Mouse (Mus musculus) CH12.LX (cell line): ENCODE data around the gene Anks1b. TPM values are rescaled to one million over a fixed set of nuclear protein-coding genes. Genes with fewer than 3 reads are reported as not detected.

ENCODE experiments used
- DNase-seq: peaks from one replicate; pipeline ENCODE4 v3.0.0-alpha.2; 2013; ENCODE audit errors: extremely low read depth
- H3K27ac ChIP-seq: 2 replicates; pipeline ENCODE4 v1.5.1; 2012; ENCODE audit warnings: low read depth, mild to moderate bottlenecking, control low read depth, moderate library complexity; ENCODE audit not compliant: insufficient read depth
- H3K27me3 ChIP-seq: replicated peaks from 2 replicates; pipeline ENCODE3; 2012; ENCODE audit warnings: inconsistent platforms
- H3K36me3 ChIP-seq, 2 experiments: replicated peaks in 1 of 2; 2 replicates each; pipeline versions ENCODE3 to v1.6.1; 2012; ENCODE audit warnings: inconsistent platforms in 1 of 2, low read length in 1 of 2, mild to moderate bottlenecking in 1 of 2, mixed read lengths in 1 of 2, moderate library complexity in 1 of 2; ENCODE audit not compliant: control insufficient read depth in 1 of 2, insufficient read depth in 1 of 2
- H3K4me1 ChIP-seq, 2 experiments: 2 replicates each; pipeline ENCODE4 v1.6.1; 2012; ENCODE audit warnings: inconsistent platforms in 1 of 2, moderate library complexity in 1 of 2; ENCODE audit not compliant: insufficient read depth in 2 of 2, control insufficient read depth in 1 of 2
- H3K4me2 ChIP-seq: 2 replicates; pipeline ENCODE4 v1.6.1; 2012; ENCODE audit warnings: low read depth, mild to moderate bottlenecking, control low read depth; ENCODE audit not compliant: poor library complexity, insufficient read depth, severe bottlenecking
- H3K4me3 ChIP-seq, 3 experiments: fragments of 150-350 bp in 1 of 3; sonication (generic) in 1 of 3; replicated peaks in 1 of 3; 2 replicates each; pipeline versions ENCODE3 to v1.5.1; 2011 to 2012; ENCODE audit warnings: low read depth in 2 of 3, low read length in 2 of 3, mild to moderate bottlenecking in 2 of 3, moderate library complexity in 2 of 3, control low read depth in 1 of 3, improper control_type of control experiment in 1 of 3, inconsistent platforms in 1 of 3, mixed read lengths in 1 of 3; ENCODE audit not compliant: poor library complexity in 1 of 3
- H3K79me2 ChIP-seq: replicated peaks from 2 replicates; pipeline ENCODE4 v1.6.1; 2012; ENCODE audit warnings: mild to moderate bottlenecking, moderate library complexity; ENCODE audit not compliant: control insufficient read depth, poor library complexity, insufficient read depth, severe bottlenecking; ENCODE audit errors: extremely low read depth
- H3K9ac ChIP-seq: 2 replicates; pipeline ENCODE4 v1.6.1; 2012; ENCODE audit warnings: low read depth, mild to moderate bottlenecking, control low read depth, moderate library complexity; ENCODE audit not compliant: insufficient read depth
- H3K9me3 ChIP-seq: replicated peaks from 2 replicates; pipeline ENCODE3; 2012; ENCODE audit warnings: low read length, inconsistent platforms, mixed read lengths
- BHLHE40 ChIP-seq: IDR thresholded peaks from 2 replicates; pipeline ENCODE4 v1.6.1; 2011; ENCODE audit warnings: mild to moderate bottlenecking, low read depth, low read length, improper control_type of control experiment
- CTCF ChIP-seq, 2 experiments: IDR thresholded peaks in 1 of 2; conservative IDR thresholded peaks in 1 of 2; 2 replicates each; pipeline ENCODE4 v1.5.1; 2011 to 2012; ENCODE audit warnings: low read depth in 2 of 2, low read length in 2 of 2, improper control_type of control experiment in 1 of 2, inconsistent platforms in 1 of 2, mild to moderate bottlenecking in 1 of 2, moderate library complexity in 1 of 2
- E2F4 ChIP-seq: IDR thresholded peaks from 2 replicates; pipeline ENCODE4 v1.6.1; 2011; ENCODE audit warnings: low read depth, low read length, improper control_type of control experiment; ENCODE audit not compliant: insufficient replicate concordance
- EP300 ChIP-seq: IDR thresholded peaks from 2 replicates; pipeline ENCODE4 v1.6.1; 2011; ENCODE audit warnings: low read length, improper control_type of control experiment
- IRF4 ChIP-seq: IDR thresholded peaks from 2 replicates; pipeline ENCODE4 v1.6.1; 2014; ENCODE audit warnings: low read depth, mild to moderate bottlenecking, inconsistent platforms, low read length, improper control_type of control experiment
- JUN ChIP-seq: IDR thresholded peaks from 2 replicates; pipeline ENCODE4 v1.6.1; 2011; ENCODE audit warnings: low read depth, mild to moderate bottlenecking, low read length, improper control_type of control experiment, moderate library complexity; ENCODE audit not compliant: insufficient read depth
- JUND ChIP-seq: conservative IDR thresholded peaks from 2 replicates; pipeline ENCODE4 v1.6.1; 2011; ENCODE audit warnings: low read depth, low read length, improper control_type of control experiment
- KAT2A ChIP-seq: IDR thresholded peaks from 2 replicates; pipeline ENCODE4 v1.6.1; 2012; ENCODE audit warnings: low read length, improper control_type of control experiment, inconsistent platforms; ENCODE audit not compliant: insufficient replicate concordance
- MAX ChIP-seq: IDR thresholded peaks from 2 replicates; pipeline ENCODE4 v1.6.1; 2011; ENCODE audit warnings: low read length, improper control_type of control experiment
- MAZ ChIP-seq: IDR thresholded peaks from 2 replicates; pipeline ENCODE4 v1.6.1; 2012; ENCODE audit warnings: low read depth, mild to moderate bottlenecking, inconsistent platforms, low read length, improper control_type of control experiment, moderate library complexity
- MXI1 ChIP-seq: IDR thresholded peaks from 2 replicates; pipeline ENCODE4 v1.6.1; 2011; ENCODE audit warnings: mild to moderate bottlenecking, low read depth, low read length, improper control_type of control experiment
- MYC ChIP-seq: IDR thresholded peaks from 2 replicates; pipeline ENCODE4 v1.6.1; 2011; ENCODE audit warnings: low read depth, mild to moderate bottlenecking, improper control_type of control experiment, low read length
- NELFE ChIP-seq: IDR thresholded peaks from 2 replicates; pipeline ENCODE4 v1.6.1; 2011; ENCODE audit warnings: low read depth, low read length, improper control_type of control experiment
- NRF1 ChIP-seq: IDR thresholded peaks from 2 replicates; pipeline ENCODE4 v1.6.1; 2014; ENCODE audit warnings: low read depth, mild to moderate bottlenecking, inconsistent platforms, low read length, improper control_type of control experiment, moderate library complexity
- PAX5 ChIP-seq: IDR thresholded peaks from 2 replicates; pipeline ENCODE4 v1.6.1; 2012; ENCODE audit warnings: low read length, inconsistent platforms, mixed read lengths
- POLR2A ChIP-seq: IDR thresholded peaks from 2 replicates; pipeline ENCODE4 v1.6.1; 2011; ENCODE audit warnings: low read depth, mild to moderate bottlenecking, improper control_type of control experiment, low read length
- POLR2AphosphoS2 ChIP-seq: IDR thresholded peaks from 2 replicates; pipeline ENCODE4 v1.6.1; 2011; ENCODE audit warnings: low read depth, low read length, improper control_type of control experiment
- RAD21 ChIP-seq: IDR thresholded peaks from 2 replicates; pipeline ENCODE4 v1.6.1; 2011; ENCODE audit warnings: low read depth, mild to moderate bottlenecking, low read length, improper control_type of control experiment, moderate library complexity
- RCOR1 ChIP-seq: conservative IDR thresholded peaks from 2 replicates; pipeline ENCODE4 v1.6.1; 2012; ENCODE audit warnings: low read depth, mild to moderate bottlenecking, inconsistent platforms, low read length, improper control_type of control experiment
- SIN3A ChIP-seq: IDR thresholded peaks from 2 replicates; pipeline ENCODE4 v1.6.1; 2012; ENCODE audit warnings: low read length, improper control_type of control experiment, inconsistent platforms
- SMC3 ChIP-seq: IDR thresholded peaks from 2 replicates; pipeline ENCODE4 v1.6.1; 2011; ENCODE audit warnings: low read depth, low read length, improper control_type of control experiment
- TBP ChIP-seq: conservative IDR thresholded peaks from 2 replicates; pipeline ENCODE4 v1.6.1; 2011; ENCODE audit warnings: low read depth, low read length, improper control_type of control experiment
- USF1 ChIP-seq: IDR thresholded peaks from 2 replicates; pipeline ENCODE4 v1.6.1; 2014; ENCODE audit warnings: low read depth, mild to moderate bottlenecking, inconsistent platforms, low read length, improper control_type of control experiment
- ZC3H11A ChIP-seq: IDR thresholded peaks from 2 replicates; pipeline ENCODE4 v1.6.1; 2012; ENCODE audit warnings: low read depth, mild to moderate bottlenecking, inconsistent platforms, low read length, improper control_type of control experiment
- ZKSCAN1 ChIP-seq: IDR thresholded peaks from 2 replicates; pipeline ENCODE4 v1.6.1; 2012; ENCODE audit warnings: low read depth, inconsistent platforms, low read length, improper control_type of control experiment, borderline replicate concordance
- ZMIZ1 ChIP-seq: IDR thresholded peaks from 2 replicates; pipeline ENCODE4 v1.6.1; 2012; ENCODE audit warnings: low read depth, mild to moderate bottlenecking, inconsistent platforms, low read length, improper control_type of control experiment
- ZNF384 ChIP-seq: IDR thresholded peaks from 2 replicates; pipeline ENCODE4 v1.6.1; 2012; ENCODE audit warnings: low read depth, low read length, improper control_type of control experiment, inconsistent platforms
- dilution Hi-C: fragments of 300-500 bp; cut with MboI; formaldehyde crosslinking; loops from 2 replicates; pipeline ENCODE4 v1.14.3; 2020; ENCODE audit warnings: low sequenced_read_pairs; ENCODE audit not compliant: extremely low pct_unique_long_range_greater_than_20kb, extremely low pct_ligation_motif_present
- in situ Hi-C: fragments of 300-500 bp; cut with MboI; formaldehyde crosslinking; loops from 3 replicates; pipeline ENCODE4 v1.14.3; 2019; ENCODE audit warnings: low sequenced_read_pairs, low pct_ligation_motif_present, low pct_unique_long_range_greater_than_20kb, mixed read lengths
- polyA plus RNA-seq: library from polyadenylated mRNA; unstranded; fragments of >175 nt; gene quantifications from 2 replicates; pipeline ENCODE4 v1.2.1, GENCODE M21; 2012; ENCODE audit warnings: low read depth; ENCODE audit not compliant: insufficient read length
- total RNA-seq, 2 experiments: library from RNA; depleted of rRNA; stranded (reverse); fragments of 300-350 nt in 1 of 2; fragments of >200 nt in 1 of 2; gene quantifications; 2 replicates each; pipeline ENCODE4 v1.2.3; 2012 to 2014

The Anks1b gene
- total and polyA plus RNA-seq, 3 experiments: 0.17 TPM; not detected in 2

DNA sequence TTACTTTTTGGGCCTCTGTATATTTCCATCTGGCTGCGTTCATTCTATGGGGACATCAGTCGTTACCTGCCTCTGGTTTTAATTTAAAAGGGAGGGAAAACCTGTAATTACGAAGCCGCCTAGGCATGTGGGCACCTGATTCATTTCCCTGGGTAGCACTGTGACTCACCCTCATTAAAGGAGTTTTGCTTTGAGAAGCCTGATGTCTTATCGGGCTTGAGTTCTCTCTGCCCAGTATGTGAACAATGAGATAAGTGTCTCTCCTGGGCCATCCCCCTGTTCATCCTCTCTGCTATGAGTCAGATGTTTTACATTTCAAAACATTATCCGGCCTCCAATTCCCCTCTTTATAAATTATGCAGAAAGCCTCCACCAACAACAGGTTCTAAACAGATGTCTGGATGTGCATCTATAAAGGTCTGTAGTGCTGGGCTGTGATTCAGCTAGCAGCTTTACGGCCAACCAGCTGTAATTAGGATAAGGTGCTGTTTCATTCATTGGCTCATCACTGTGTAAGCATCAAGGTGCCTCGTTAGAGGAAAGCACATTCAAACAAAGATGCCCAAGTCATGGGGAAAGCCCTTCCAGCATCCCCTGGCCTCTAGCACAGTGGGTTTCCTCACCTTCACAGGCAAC is 507.5 kb downstream of the Anks1b start:
- no peak overlapping the region for H3K27ac ChIP-seq
- dilution Hi-C loops: no loop called here

GRCm38 (mm10) chr10:90400382-90400781 is 527.1 kb downstream of the Anks1b start:
- in situ Hi-C loops: no loop called here
- DNase-seq: no peak
- dilution Hi-C loops: no loop called here

More for the DNA sequence above, 507.5 kb downstream of the Anks1b start:
- in situ Hi-C loops: no loop called here
- TF ChIP-seq MXI1 (no peak), RCOR1 (no peak), JUN (no peak), NRF1 (no peak), NELFE (no peak), MYC (no peak), POLR2A (no peak), MAX (no peak), ZMIZ1 (no peak), ZNF384 (no peak), SIN3A (no peak), BHLHE40 (no peak), SMC3 (no peak), USF1 (no peak), EP300 (no peak), TBP (no peak), KAT2A (no peak), E2F4 (no peak), ZKSCAN1 (no peak), IRF4 (no peak)
- TF ChIP-seq, all 38 proteins: peak for 0
- Histone ChIP-seq H3K4me1 (peaks cover 0 to 25% of the 10 kb centered on the region in 2 experiments; a peak in 2 of 4 replicates), H3K36me3 (no peaks in the 10 kb centered on the region), H3K9ac (no peak overlapping the region), H3K27me3 (no peaks in the 10 kb centered on the region), H3K79me2 (no peaks in the 10 kb centered on the region), H3K9me3 (no peaks in the 10 kb centered on the region), H3K4me2 (no peak overlapping the region), H3K4me3 (no peak overlapping the region)
- DNase-seq: peak; percentile 69

More at GRCm38 (mm10) chr10:90400382-90400781, 527.1 kb downstream of the Anks1b start:
- Histone ChIP-seq H3K4me2 (no peak overlapping the region), H3K27me3 (no peaks in the 10 kb centered on the region), H3K4me1 (no peaks in the 10 kb centered on the region), H3K79me2 (no peaks in the 10 kb centered on the region), H3K4me3 (no peak overlapping the region), H3K36me3 (no peaks in the 10 kb centered on the region), H3K9ac (no peak overlapping the region), H3K9me3 (no peaks in the 10 kb centered on the region), H3K27ac (no peak overlapping the region)
- TF ChIP-seq PAX5: no peak
- no peak for TF ChIP-seq POLR2AphosphoS2
- no peak for TF ChIP-seq E2F4
- no peak for TF ChIP-seq SMC3
- TF ChIP-seq EP300: no peak
- TF ChIP-seq MXI1: no peak
- TF ChIP-seq CTCF (conservative IDR thresholded peaks at IDR 0.05 in 1 of 2, IDR thresholded peaks at IDR 0.05 in 1 of 2; ENCODE audit: low read depth in 2 of 2, low read length in 2 of 2): no peak
- no peak for TF ChIP-seq RAD21
- TF ChIP-seq JUND: no peak
- no peak for TF ChIP-seq ZC3H11A
- no peak for TF ChIP-seq MAZ
- no peak for TF ChIP-seq POLR2A
- TF ChIP-seq ZKSCAN1: no peak
